Mouse (Mus musculus) macrophage (primary cell): ENCODE data around the gene Kcnd3. TPM values are rescaled to one million over a fixed set of nuclear protein-coding genes. Genes with fewer than 3 reads are reported as not detected.

Experiments used
- H3K27ac ChIP-seq: fragments of 350-480 bp; formaldehyde crosslinking; 2 replicates; pipeline ENCODE4 v1.9.0; 2021
- H3K36me3 ChIP-seq: fragments of 350-480 bp; formaldehyde crosslinking; 2 replicates; pipeline ENCODE4 v1.9.0; 2021; ENCODE audit errors: inconsistent target
- H3K4me3 ChIP-seq: fragments of 350-480 bp; formaldehyde crosslinking; 2 replicates; pipeline ENCODE4 v1.9.0; 2021; ENCODE audit errors: inconsistent target
- H3K79me2 ChIP-seq: fragments of 350-480 bp; formaldehyde crosslinking; 2 replicates; pipeline ENCODE4 v1.9.0; 2021; ENCODE audit errors: inconsistent target
- WGBS: methylation state at CpG from one replicate; pipeline ENCODE4 v1.1.7; 2026; ENCODE audit warnings: inconsistent platforms; ENCODE audit not compliant: missing documents; 5-methylcytosine and 5-hydroxymethylcytosine counted together
- polyA plus RNA-seq: library from polyadenylated mRNA; stranded (reverse); fragments of 250-400 nt; gene quantifications from 3 replicates; pipeline ENCODE4 v1.2.4, GENCODE M21; 2018; ENCODE audit warnings: inconsistent platforms

The Kcnd3 gene
- polyA plus RNA-seq, 1 experiment from 2014 or later, result not detected

DNA sequence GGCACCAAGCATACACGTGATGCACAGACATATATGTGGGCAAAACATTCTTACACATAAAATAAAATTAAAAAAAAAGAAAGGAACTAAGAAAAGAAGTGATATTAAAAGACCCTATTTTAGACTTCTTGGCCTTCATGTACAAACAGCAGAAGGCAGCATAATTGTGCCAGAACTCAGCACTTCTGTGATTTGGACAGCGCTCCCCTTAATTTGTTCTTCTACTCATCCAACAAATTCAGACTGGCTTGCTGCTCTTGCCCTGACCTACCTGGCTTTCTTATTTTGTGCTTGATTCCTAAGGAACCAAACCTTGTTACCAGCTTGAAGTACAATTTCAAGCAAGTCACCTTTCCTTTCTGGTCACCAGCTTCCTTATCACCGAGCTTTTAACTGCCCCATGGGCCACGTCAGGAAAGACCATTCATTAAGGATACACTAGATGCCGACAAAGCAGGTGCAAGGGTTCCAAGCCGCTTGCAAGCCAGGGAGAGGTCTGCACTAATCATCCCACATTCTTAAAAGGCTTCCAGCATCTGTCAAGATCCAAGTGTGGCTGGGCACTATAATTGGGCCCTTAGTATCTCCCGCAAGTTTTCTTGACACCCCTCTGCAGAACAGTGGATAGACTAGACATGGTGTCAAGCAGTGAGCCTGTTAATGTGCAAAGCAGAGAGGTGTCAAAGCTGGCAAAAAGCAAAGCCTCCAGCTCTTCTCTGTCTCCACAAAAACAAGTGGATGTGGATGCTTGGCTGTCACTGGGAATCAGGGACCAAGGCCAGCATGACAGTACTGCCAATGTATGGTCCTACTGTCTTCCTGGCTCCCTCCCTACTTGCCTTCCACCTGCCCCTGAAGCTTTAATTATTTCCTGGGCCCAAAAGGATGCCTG is 159.6 kb downstream of the Kcnd3 start:
- Histone ChIP-seq H3K36me3 (no peaks in the 10 kb centered on the region), H3K79me2 (no peaks in the 10 kb centered on the region), H3K27ac (no peak overlapping the region), H3K4me3 (no peak overlapping the region)
- WGBS, result 88% methylated on average over 7 of the region's 7 CpGs

DNA sequence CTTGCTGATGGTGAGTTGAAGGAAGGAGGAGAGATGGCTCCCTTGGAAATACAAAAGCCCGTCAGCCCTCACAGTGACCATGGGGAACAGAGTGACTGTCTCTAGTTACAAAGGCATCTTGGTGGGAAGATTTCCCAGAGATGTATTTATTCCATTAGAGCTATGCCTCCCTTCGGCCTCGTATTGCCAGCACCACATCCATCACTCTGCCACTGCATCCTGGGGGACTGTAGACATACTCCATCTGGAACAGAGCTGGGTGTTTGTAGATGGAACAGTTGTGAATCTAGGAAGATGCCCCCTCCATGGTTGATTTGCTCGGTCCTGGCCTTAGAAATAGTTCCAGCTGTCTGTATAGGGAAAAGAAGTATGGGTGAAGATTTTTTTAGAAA is 160.3 kb downstream of the Kcnd3 start:
- Histone ChIP-seq H3K4me3 (no peak overlapping the region), H3K36me3 (no peaks in the 10 kb centered on the region), H3K79me2 (no peaks in the 10 kb centered on the region), H3K27ac (no peak overlapping the region)
- 90% methylated on average over 4 of the region's 4 CpGs for WGBS

DNA sequence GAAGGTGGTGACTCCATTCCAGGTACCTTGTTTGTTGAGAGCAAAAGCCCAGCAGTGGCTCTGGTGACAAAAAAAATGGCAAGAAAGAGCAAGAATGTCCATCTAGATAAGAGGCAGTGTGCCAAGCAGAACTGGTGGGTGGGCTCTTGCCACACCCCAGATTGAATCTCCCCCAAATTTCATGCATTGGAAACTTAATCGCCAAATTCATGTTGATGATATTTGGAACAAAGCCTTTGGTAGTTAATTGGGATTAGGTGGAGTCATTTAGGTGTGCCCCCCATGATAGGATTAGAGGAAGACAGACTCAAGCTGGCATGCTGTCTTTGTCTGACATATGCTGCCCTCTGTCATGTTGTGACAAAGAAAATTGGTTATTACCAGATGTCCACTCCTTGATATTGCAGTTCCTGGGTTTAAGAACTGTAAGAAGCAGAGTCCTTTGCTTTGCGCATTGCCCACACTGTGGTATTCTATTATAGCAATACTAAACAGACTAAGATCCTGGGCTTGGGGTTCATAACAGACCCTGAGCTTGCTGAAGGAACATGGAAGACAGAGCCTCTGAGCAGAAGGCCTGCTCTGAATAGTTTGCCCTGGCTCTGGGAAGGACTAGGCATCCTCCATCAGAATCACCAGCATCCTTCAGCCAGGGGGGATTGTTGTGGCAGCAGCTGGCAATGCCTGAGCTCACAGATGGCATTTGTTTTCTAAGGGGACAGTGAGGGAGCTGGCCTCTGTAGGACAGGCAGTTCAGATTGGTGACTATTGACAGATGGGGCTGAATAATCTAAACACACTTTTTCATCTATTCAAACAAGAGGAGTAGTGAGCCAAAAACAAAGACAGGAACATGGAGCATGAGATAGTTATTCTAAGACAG is 165.0 kb downstream of the Kcnd3 start:
- no peaks in the 10 kb centered on the region for H3K36me3 ChIP-seq
- H3K27ac ChIP-seq, result no peak overlapping the region
- no peak overlapping the region for H3K4me3 ChIP-seq
- no peaks in the 10 kb centered on the region for H3K79me2 ChIP-seq
- WGBS, result 91% methylated on average over 2 of the region's 2 CpGs

DNA sequence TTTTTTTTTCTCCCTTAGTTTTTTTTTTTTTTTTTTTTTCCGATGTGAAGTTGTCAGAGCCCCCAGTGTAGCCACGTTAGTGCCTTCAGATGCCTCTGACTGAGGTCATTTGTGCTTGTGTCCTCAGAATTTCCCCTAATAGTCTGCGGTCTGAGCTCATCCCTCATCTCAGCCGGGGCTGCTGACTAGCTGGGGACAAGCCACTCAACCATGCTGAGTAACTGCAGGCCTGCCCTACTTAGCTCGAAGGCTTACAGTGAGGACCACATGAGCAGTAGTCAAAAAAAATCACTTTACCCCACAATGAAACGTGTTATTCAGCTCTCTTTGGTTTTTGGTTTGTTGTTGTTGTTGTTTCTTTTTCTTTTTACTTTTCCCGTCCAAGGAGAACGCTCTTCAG is 169.0 kb downstream of the Kcnd3 start:
- Histone ChIP-seq H3K4me3 (no peak overlapping the region), H3K27ac (no peak overlapping the region), H3K36me3 (no peaks in the 10 kb centered on the region), H3K79me2 (no peaks in the 10 kb centered on the region)
- WGBS, result 80% methylated on average over 8 of the region's 8 CpGs

DNA sequence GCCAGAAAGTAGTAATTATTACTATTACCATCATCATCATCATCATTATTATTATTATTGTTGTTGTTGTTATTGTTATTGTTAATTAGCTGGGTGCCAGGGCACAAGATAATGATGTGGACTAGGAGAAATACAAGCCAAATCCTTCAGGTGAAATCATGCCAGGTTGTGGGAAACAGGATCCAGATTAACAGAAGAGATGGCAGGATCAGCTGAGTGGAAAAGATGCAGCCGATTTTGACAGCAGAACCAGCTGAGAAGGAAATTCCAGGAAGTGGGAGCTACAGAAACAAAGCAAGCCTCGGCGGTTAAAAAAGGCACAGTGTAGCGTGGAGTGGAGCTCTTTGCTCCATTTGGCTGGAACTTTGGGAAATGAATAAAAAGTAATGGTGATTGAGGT is 171.0 kb downstream of the Kcnd3 start:
- Histone ChIP-seq H3K79me2 (no peaks in the 10 kb centered on the region), H3K36me3 (no peaks in the 10 kb centered on the region), H3K4me3 (no peak overlapping the region), H3K27ac (no peak overlapping the region)
- 75% methylated on average over 4 of the region's 4 CpGs for WGBS

DNA sequence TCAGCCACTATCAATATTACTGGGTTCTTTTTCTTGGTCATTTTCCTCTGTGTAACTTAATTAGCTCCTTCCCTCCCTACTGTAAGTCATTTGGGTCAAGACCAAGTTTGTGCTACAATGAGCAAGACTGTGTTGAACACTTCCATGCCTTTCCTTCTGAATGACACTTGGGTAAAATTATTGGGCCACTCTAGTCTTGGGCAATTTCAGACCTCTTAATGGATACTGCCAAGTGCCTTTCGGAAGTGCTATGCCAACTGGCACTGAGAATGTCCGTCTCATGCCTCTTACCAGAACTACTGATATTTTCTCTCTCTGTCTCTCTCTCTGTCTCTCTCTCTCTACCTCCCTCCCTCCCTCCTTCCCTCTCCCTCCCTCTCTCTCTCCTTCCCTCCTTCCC is 173.8 kb downstream of the Kcnd3 start:
- Histone ChIP-seq H3K27ac (no peak overlapping the region), H3K79me2 (no peaks in the 10 kb centered on the region), H3K36me3 (no peaks in the 10 kb centered on the region), H3K4me3 (no peak overlapping the region)
- WGBS, result 91% methylated on average over 2 of the region's 2 CpGs

DNA sequence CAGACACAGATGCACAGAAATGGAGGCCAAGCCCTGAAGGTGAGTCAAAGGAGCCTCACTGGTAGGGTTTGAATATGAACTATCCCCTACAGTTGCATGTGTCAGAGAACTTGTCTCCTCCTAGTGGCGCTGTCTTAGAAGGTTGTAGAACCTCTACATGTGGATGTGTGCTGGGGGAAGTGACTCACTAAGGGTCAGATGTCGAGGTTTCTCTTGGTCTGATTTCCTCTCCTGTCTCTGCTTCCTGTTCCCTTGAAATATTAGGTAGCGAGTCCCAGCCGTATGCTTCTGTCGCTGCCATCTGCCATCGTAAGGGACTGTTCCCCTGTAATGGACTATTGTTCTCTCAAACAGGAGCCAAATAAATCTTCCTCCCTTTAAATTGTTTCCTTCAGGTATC is 175.1 kb downstream of the Kcnd3 start:
- no peak overlapping the region for H3K27ac ChIP-seq
- H3K79me2 ChIP-seq, result no peaks in the 10 kb centered on the region
- H3K4me3 ChIP-seq, result no peak overlapping the region
- WGBS, result 3% methylated on average over 6 of the region's 6 CpGs
- no peaks in the 10 kb centered on the region for H3K36me3 ChIP-seq

DNA sequence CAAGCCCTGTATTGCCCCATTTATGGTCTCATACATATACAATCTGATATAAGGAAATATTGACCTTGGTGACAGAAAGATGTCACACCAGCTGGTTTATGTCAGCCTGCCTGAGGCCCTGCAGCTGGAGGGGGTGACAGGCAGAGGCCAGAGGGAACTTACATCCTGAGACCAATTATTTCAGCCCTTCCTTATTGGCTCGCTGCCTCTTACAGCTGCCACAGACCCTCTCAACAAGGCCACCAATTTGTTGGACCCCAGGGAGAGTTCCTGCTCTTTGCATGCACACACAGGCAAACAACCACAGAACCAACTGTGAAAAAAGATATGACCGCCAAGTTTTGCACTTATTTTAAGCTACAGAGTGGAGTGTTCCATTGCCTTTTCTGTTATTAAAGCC is 180.2 kb downstream of the Kcnd3 start:
- no peaks in the 10 kb centered on the region for H3K36me3 ChIP-seq
- WGBS, result 48% methylated on average over 2 of the region's 2 CpGs

DNA sequence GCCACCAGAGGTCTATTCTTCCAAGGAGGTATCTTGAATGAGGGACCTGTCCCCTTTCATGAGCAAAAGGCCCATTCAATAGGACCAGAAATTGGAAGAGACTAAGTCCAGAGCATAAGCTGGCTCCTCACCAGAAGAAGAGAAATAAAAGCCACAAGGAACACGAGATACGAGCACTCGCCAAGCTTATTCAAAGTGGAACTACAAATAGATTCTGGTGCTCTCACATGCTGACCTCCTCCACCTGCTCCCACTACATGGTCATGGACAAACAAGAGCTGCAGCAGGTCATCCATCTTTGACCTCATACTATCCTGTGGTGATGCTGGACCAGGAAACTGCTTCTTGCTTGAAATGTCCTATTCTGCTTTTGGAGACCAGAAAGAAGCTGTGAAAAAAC is 180.9 kb downstream of the Kcnd3 start:
- Histone ChIP-seq H3K4me3 (no peak overlapping the region), H3K79me2 (no peaks in the 10 kb centered on the region), H3K27ac (no peak overlapping the region), H3K36me3 (no peaks in the 10 kb centered on the region)
- 70% methylated on average over 3 of the region's 3 CpGs for WGBS

More for the DNA sequence above, 180.2 kb downstream of the Kcnd3 start:
- H3K27ac ChIP-seq, result no peak overlapping the region
- H3K4me3 ChIP-seq, result no peak overlapping the region
- H3K79me2 ChIP-seq, result no peaks in the 10 kb centered on the region

DNA sequence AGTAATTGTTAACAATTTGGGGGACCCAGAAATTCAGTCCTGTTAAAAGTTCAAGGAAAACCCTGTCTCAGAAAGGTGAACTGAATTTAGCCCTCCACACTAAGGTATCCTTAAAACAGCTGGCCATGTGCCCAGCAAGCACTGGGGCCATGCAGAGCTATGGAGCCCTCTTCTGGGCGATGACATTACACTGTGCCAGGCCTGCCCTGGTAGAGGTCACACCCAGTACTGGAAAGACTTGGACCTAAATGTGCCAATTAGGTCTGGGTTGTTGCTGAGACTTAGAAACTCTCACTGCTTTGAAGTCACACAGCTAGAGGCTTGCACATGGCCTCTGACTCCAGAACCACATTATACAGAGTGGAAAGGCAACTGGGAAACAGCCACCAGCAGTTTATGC is 190.1 kb downstream of the Kcnd3 start:
- H3K36me3 ChIP-seq, result no peaks in the 10 kb centered on the region
- H3K27ac ChIP-seq, result no peak overlapping the region
- no peaks in the 10 kb centered on the region for H3K79me2 ChIP-seq
- 42% methylated on average over 1 of the region's 1 CpGs for WGBS
- H3K4me3 ChIP-seq, result no peak overlapping the region

DNA sequence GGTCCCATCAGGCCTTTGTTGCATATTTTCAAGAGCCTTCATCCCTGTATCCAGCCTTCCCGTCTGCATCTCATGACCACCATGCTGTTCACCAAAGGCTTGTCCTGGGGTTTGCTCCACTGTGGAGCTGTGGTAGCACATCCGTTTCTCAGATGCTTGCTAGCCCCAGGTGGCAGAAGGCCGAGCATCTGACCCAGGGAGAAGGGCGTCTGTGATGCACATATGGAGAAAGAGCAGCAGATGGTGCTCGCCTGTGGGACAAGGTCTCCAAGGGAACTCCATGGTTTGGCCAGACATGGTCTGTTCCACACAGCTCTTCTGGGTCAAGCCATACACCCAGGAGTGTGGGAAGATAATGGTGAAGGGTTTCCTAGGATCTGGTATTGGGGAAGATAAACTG is 191.4 kb downstream of the Kcnd3 start:
- Histone ChIP-seq H3K36me3 (no peaks in the 10 kb centered on the region), H3K79me2 (no peaks in the 10 kb centered on the region), H3K27ac (no peak overlapping the region), H3K4me3 (no peak overlapping the region)
- WGBS, result 88% methylated on average over 4 of the region's 5 CpGs

DNA sequence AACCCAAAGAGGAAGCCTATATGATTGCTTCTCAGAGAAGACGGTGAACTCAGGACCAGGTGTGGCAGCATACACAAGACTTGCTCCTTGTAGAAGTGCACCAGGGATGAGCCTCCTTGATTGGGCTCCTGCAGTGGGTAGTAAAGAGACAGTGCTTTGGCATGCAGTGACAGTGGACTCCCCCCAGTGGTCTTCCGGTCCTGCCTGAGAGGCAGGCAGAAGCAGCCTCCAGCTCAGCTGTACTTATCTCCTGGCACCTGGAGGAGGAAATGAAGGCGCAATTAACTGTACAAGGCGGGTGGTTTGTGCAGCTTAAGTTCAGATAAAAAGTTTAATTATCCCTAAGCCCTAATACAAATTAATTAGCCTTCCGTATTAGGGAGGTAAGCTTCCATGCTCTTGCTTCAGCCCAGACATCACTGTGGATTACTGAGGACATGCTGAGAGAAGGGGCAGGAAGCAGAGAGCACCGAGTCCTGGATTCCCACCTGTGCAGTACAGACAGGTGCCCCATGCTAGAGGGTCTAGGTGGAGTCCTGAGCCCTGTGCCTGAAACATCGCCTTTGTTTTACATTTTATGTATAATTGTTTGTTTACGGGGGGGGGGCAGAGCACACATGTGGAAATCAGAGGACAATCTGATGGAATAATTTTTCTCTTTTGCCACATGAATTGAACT is 196.9 kb downstream of the Kcnd3 start:
- no peaks in the 10 kb centered on the region for H3K79me2 ChIP-seq
- no peak overlapping the region for H3K27ac ChIP-seq
- no peak overlapping the region for H3K4me3 ChIP-seq
- H3K36me3 ChIP-seq, result no peaks in the 10 kb centered on the region
- WGBS, result 77% methylated on average over 8 of the region's 8 CpGs

DNA sequence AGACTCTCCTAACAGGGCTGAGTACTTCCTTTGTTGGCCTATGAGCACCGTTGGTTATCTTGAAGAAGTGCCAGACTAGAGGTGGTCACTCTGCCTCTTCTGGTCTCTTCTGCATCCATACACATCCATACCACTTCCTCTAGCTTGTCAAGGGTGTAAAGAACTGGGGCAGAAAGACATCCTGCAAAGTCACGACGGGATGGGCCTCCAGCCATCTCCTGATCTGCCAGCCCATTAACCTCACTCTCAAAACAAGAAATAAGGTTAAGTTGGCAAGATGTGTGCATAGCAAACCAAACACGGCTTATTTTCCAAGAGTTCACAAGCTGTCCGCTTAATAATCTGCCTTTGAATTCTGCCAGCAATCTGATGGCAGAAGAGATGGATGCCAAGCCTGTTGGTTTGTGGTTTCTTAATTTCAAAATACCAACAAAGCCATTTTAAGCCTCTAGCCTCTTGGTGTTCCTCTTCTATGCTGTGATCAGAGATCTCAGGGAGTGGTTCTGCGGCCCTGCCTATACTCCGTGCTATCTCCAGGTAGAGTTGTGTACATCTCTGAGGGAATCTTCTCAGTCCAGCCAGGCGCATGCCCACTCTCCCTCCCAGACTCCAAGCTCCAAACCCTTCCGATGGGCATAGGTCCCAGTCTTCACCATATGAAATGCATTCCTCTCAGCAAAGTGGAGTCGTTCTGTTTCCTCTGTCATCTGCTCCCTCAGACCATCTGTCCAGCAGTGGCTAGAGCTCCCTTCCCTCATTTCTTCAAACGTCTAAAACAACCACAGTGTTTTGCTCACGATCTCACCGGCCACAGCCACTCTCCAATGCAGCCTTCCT is 201.6 kb downstream of the Kcnd3 start:
- H3K27ac ChIP-seq, result no peak overlapping the region
- no peaks in the 10 kb centered on the region for H3K36me3 ChIP-seq
- H3K79me2 ChIP-seq, result no peaks in the 10 kb centered on the region
- WGBS, result 32% methylated on average over 13 of the region's 13 CpGs
- no peak overlapping the region for H3K4me3 ChIP-seq

DNA sequence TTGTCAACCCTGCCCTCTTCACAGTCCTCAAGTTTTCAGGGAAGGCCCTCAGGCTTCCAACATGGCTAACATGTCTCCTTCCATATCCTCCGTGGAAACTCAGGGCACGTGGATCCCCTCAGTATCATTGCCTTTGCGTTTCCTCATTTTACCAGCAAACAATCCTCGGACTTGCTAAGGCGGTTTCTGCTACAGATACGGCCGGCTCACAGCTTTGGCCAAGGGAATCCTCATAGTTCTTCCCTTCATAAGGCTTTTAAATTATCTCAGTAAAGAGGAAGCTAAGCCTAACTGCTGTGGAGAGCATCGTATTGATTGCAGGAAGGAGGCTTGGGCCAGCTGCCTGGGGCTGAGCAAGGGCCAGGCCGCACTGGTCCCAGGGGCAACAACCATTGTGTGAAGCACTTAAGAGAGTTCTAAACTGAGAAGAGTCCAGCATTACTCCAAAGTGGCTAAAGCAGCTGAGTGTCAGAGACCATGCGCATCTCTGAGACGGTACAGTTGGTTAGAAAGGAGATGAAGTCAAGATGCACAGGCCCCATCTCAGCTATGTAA is 203.0 kb downstream of the Kcnd3 start:
- no peak overlapping the region for H3K4me3 ChIP-seq
- H3K79me2 ChIP-seq, result no peaks in the 10 kb centered on the region
- WGBS, result 81% methylated on average over 11 of the region's 11 CpGs
- H3K27ac ChIP-seq, result no peak overlapping the region
- H3K36me3 ChIP-seq, result no peaks in the 10 kb centered on the region
